20 mouse cellular contexts compared by ENCODE assay signal in the genomic region with DNA sequence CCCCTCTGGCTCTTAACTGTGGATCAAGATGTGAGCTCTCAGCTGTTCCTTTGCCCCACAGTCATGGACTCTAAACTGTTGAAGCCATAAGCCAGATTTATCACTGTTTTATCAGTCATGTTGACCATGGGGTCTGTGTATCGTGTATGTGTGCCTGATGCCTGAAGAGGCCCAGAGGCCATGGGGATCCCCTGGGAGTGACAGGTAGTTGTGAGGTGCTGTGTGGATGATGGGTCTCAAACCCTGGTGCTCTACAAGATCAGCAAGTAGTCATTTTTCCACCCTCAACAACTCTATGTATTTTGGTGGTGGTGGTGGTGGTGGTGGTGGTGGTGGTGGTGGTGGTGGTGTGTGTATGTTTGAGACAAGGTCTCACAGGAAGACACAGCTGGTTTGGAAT. TPM values are rescaled to one million over a fixed set of nuclear protein-coding genes. Genes with fewer than 3 reads are reported as not detected.
DNase-seq lines count a peak whose midpoint lies in the region; TF ChIP-seq lines count a peak whose summit lies in the region.
"Had no signal": no experiment of that assay in that cellular context is flagged by ENCODE, and none has a peak within 500 bp of the region (broad histone marks: within the 10 kb centered on the region; RNA-seq: fewer than 3 reads in every experiment).

No protein-coding gene starts in this region.

- H3K27me3 ChIP-seq in kidney, adult 2 months (replicated peaks; ENCODE audit: control insufficient read depth, insufficient read depth, low read length): no peaks in the 10 kb centered on the region
- H3K27me3 ChIP-seq: CH12.LX; embryonic facial prominence, embryonic 12.5 days; forebrain, embryonic 13.5 days; forebrain, embryonic 15.5 days; Patski had no signal

- intact Hi-C loops in gastrocnemius, adult 2 months (cut with DNase I): loop anchor here (5.0 kb wide), 1 partner anchor 47 kb away; no protein-coding TSS in a partner anchor

- DNase-seq in gastrocnemius, adult 2 months: no peak
- no peak for DNase-seq in gastrocnemius, adult 8-10 months (ENCODE audit: low spot score in 2 of 2)
- no peak for DNase-seq in kidney, adult 2 months
- no peak for DNase-seq in kidney, adult 8-10 months
- no peak for DNase-seq in left cerebral cortex, adult 11 months (ENCODE audit: low spot score)
- DNase-seq: adrenal gland, adult 8-10 months; adrenal gland, postnatal 25 days; cerebellum, adult 11-12 months; cerebellum, adult 2 months; cerebellum, adult 9-10 months; cerebellum, postnatal 10 days; cerebellum, postnatal 25 days; forebrain, postnatal 0 days had no signal

- peaks cover 23% of the 10 kb centered on the region; the same call in 1 of the 2 replicates for H3K4me1 ChIP-seq in kidney, adult 2 months (ENCODE audit: control insufficient read depth, insufficient read depth, low read length)

- H3K4me3 ChIP-seq in gastrocnemius, adult 2 months: no peak overlapping the region
- H3K4me3 ChIP-seq in kidney, adult 2 months (ENCODE audit: insufficient read depth, low read depth, low read length): no peak overlapping the region
- H3K4me3 ChIP-seq: embryonic facial prominence, embryonic 10.5 days; embryonic facial prominence, embryonic 12.5 days; forebrain, embryonic 13.5 days; forebrain, embryonic 15.5 days had no signal

- H3K27ac ChIP-seq in gastrocnemius, adult 2 months: peak overlapping the region; percentile 35
- H3K27ac ChIP-seq in kidney, adult 2 months (ENCODE audit: insufficient read depth, low read depth, low read length): peak overlapping the region; percentile 13; the same call in 1 of the 2 replicates
- H3K27ac ChIP-seq: embryonic facial prominence, embryonic 12.5 days; forebrain, embryonic 13.5 days; forebrain, embryonic 15.5 days had no signal

- no peaks in the 10 kb centered on the region for H3K36me3 ChIP-seq in kidney, adult 2 months (ENCODE audit: control insufficient read depth, insufficient read depth, low read length)
- H3K36me3 ChIP-seq: embryonic facial prominence, embryonic 10.5 days; embryonic facial prominence, embryonic 12.5 days; forebrain, embryonic 15.5 days; G1E had no signal

- no peak for TF ChIP-seq CTCF in gastrocnemius, adult 2 months (IDR thresholded peaks at IDR 0.05)
- no peak for TF ChIP-seq CTCF in kidney, adult 2 months (conservative IDR thresholded peaks at IDR 0.05; ENCODE audit: insufficient read depth, insufficient read length, low read depth, low read length)

- TF ChIP-seq POLR2A in kidney, adult 2 months (IDR thresholded peaks at IDR 0.05; ENCODE audit: low read depth, low read length): no peak

- WGBS in kidney, adult 2 months: 100% methylated on average over 1 of the region's 1 CpGs

RNA-seq across cellular contexts. Expression of a gene that starts 8.1 kb away (rescaled TPM):
- 10 to 100 TPM; 21.0 to 24.8 TPM for total RNA-seq in gastrocnemius, adult 2 months (2021)
- total RNA-seq in gastrocnemius, adult 8-10 months (2022): 10 to 100 TPM; 12.1 to 18.8 (median 16.0) TPM
- polyA plus RNA-seq in kidney, adult 2 months (2012; rRNA removed): 36.3 and 42.0 TPM in 2 replicates
